Mouse (Mus musculus): ENCODE data around the gene Map3k21. TPM values are rescaled to one million over a fixed set of nuclear protein-coding genes. Genes with fewer than 3 reads are reported as not detected.

Gene Map3k21
- polyA plus RNA-seq (2015; fragmentation: Illumina TruSeq; extraction: RNeasy Lipid Tissue Mini Kit (QIAGEN cat#74804); ENCODE audit: low read depth, low replicate concordance): 1.4 TPM

DNA sequence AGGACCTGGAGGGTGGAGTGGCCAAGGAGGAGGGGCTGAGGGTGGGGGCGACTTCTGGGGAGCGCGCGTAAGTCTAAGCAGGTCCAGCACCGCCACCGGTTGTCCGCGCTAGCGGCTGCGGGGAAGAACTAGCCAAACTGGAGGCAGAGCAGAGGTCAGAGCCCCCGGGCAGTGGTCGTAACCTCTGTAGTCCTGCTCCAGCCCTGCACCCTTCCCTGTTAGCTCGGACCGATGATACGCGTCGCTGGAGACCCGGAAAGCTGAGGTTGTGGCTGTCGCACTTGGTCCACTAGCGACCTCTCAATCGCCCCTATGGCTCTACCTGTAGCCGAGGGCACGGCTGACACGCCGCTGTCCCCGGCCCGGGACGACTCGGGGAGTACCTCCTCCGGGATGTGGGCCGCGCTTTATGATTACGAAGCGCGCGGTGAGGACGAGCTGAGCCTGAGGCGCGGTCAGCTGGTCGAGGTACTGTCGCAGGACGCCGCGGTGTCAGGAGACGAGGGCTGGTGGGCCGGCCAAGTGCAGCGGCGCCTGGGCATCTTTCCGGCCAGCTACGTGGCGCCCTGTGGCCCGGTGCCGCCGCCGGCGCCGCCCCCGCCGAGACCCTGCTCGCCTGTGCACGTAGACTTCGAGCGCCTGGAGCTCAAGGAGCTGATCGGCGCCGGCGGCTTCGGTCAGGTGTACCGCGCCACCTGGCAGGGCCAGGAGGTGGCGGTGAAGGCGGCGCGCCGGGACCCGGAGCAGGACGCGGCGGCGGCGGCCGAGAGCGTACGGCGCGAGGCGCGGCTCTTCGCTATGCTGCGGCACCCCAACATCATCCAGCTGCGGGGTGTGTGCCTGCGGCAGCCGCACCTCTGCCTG, at the start of gene Map3k21:
Map3k21 (plus strand) TSS at position 86 of the 864 bp plus-strand sequence.

DNA sequence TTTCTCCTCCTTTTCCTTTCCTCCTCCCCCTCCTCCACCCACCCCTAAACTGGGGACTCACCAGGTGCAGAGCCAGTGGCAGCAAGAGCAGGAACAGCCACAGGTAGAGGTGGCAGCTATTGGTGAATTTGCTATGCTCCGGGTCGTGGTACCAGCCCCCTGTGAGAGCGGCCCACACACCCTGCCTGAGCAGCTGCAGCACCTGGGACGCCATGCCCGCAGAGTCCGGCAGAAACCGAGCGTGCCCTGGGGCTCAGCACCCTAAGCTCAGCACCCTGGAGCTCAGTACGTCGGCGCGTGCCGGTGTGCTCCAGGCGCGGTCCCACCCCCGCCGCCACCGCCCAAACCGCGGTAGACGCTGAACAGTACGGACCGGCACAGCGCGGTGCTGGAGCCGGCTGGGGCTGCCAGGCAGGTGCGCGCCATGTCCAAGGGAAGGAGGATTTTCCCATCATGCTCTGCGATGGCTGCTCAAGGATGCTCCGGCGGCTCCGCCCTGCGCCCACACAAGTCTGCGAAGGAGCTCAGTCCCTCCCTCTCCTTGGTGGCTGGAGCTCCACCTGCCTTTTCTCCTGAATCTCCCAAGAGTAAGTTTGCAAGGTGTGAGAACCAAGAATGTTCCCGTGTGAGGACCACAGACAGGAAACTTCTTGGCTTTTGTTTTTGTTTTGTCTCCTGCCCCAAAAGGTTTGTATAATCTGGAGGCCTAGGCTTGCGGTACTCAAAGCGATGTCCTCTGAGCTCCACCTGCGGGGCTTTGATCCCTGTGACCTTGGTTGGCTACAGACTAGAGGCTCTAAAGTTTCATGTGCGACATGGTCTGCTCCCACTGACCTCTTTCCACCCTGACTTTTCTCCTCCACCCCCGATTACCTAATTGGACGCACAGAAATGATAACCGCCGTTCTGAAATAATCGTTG, 12.1 kb upstream of the Map3k21 start, which contains the start of gene Pcnx2:
Pcnx2 (minus strand) TSS at position 450 of the 921 bp plus-strand sequence.

GRCm38 (mm10) chr8:125995101-125995986, 85.1 kb downstream of the Map3k21 start, which contains the start of gene Kcnk1:
Kcnk1 (plus strand) TSS chr8:125995170.

Other genes starting within 250 kb of the Map3k21 start
- gene Map10, start 240.6 kb upstream of the Map3k21 start, polyA plus RNA-seq (2015; fragmentation: Illumina TruSeq; extraction: RNeasy Lipid Tissue Mini Kit (QIAGEN cat#74804); ENCODE audit: low read depth, low replicate concordance): 3.1 TPM
- 43.7 TPM for gene Ntpcr, start 180.5 kb upstream of the Map3k21 start, polyA plus RNA-seq (2015; fragmentation: Illumina TruSeq; extraction: RNeasy Lipid Tissue Mini Kit (QIAGEN cat#74804); ENCODE audit: low read depth, low replicate concordance)
- gene Pcnx2, start 12.1 kb upstream of the Map3k21 start, polyA plus RNA-seq (2015; fragmentation: Illumina TruSeq; extraction: RNeasy Lipid Tissue Mini Kit (QIAGEN cat#74804); ENCODE audit: low read depth, low replicate concordance): 46.8 TPM
- 109 TPM for gene Kcnk1, start 84.7 kb downstream of the Map3k21 start, polyA plus RNA-seq (2015; fragmentation: Illumina TruSeq; extraction: RNeasy Lipid Tissue Mini Kit (QIAGEN cat#74804); ENCODE audit: low read depth, low replicate concordance)